ENCODE assay signal across 8 mouse cellular contexts in the genomic region with DNA sequence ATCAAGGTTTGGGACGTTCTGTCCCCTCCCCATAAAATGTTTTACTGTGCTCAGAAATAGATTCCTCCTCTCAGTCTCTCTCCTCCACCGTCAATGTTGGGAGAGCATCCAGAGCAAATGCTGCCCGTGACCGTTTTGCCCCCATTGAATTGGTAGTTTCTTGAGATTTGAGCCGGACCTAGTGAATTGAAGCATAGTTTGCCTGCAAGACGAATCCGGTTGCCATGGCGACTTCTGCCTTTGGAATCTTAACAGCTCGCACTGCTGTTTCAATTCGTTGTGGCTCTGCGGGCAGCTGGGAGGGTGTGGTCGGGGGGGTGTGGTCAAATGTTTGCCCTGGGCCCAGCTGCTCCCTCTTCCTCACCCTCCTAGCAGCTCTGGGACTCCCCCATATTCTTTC. TPM values are rescaled to one million over a fixed set of nuclear protein-coding genes. Genes with fewer than 3 reads are reported as not detected.
DNase-seq lines count a peak whose midpoint lies in the region; ATAC-seq and TF ChIP-seq lines count a peak whose summit lies in the region.

No protein-coding gene starts in this region.

- no peaks in the 10 kb centered on the region for H3K27me3 ChIP-seq in erythroblast, embryonic 14.5 days (ENCODE audit: control insufficient read depth)
- H3K27me3 ChIP-seq in heart, embryonic 11.5 days (ENCODE audit: control insufficient read depth, insufficient read depth, low read length), result no peaks in the 10 kb centered on the region
- H3K27me3 ChIP-seq in kidney, embryonic 15.5 days, result peaks cover 3% of the 10 kb centered on the region; the same call in 1 of the 2 replicates
- H3K27me3 ChIP-seq in liver, embryonic 11.5 days (replicated peaks; ENCODE audit: control insufficient read depth, insufficient read depth, low read length), result no peaks in the 10 kb centered on the region
- peaks cover 10% of the 10 kb centered on the region for H3K27me3 ChIP-seq in myocyte (ENCODE audit: control insufficient read depth, insufficient read depth, insufficient read length)
- H3K27me3 ChIP-seq in stomach, embryonic 15.5 days (replicated peaks), result no peaks in the 10 kb centered on the region

- DNase-seq in B cell, adult 2 months, result peak; percentile 15 to 25
- DNase-seq in liver, embryonic 11.5 days (ENCODE audit: low spot score), result peak; percentile 75

- H3ac ChIP-seq in myocyte (ENCODE audit: control insufficient read depth, insufficient read length), result peak overlapping the region; percentile 50

- no peaks in the 10 kb centered on the region; the same call in 1 of the 2 replicates for H3K4me1 ChIP-seq in bone marrow, adult 2 months (ENCODE audit: control insufficient read depth, insufficient read depth, low read length)
- H3K4me1 ChIP-seq in erythroblast, embryonic 14.5 days (ENCODE audit: control insufficient read depth), result peaks cover 65% of the 10 kb centered on the region
- peaks cover 39% of the 10 kb centered on the region for H3K4me1 ChIP-seq in heart, embryonic 11.5 days (ENCODE audit: control insufficient read depth, insufficient read depth, low read length)
- H3K4me1 ChIP-seq in kidney, embryonic 15.5 days, result peaks cover 20% of the 10 kb centered on the region
- H3K4me1 ChIP-seq in liver, embryonic 11.5 days (replicated peaks; ENCODE audit: control insufficient read depth, insufficient read depth, low read length), result peaks cover 39% of the 10 kb centered on the region
- H3K4me1 ChIP-seq in stomach, embryonic 15.5 days, result peaks cover 16% of the 10 kb centered on the region; the same call in 1 of the 2 replicates

- peaks cover 57% of the 10 kb centered on the region for H3K79me2 ChIP-seq in myocyte (ENCODE audit: control insufficient read depth, insufficient read depth)

- H3K4me3 ChIP-seq in bone marrow, adult 2 months (replicated peaks; ENCODE audit: control insufficient read depth, low read depth, low read length), result peak overlapping the region; percentile 95
- H3K4me3 ChIP-seq in erythroblast, embryonic 14.5 days (replicated peaks), result peak overlapping the region; percentile 78
- peak overlapping the region; percentile 89 for H3K4me3 ChIP-seq in heart, embryonic 11.5 days (ENCODE audit: low read depth, low read length)
- H3K4me3 ChIP-seq in kidney, embryonic 15.5 days (replicated peaks), result peak overlapping the region; percentile 91
- H3K4me3 ChIP-seq in liver, embryonic 11.5 days (ENCODE audit: low read depth, low read length), result peak overlapping the region; percentile 94
- H3K4me3 ChIP-seq in myocyte, result peak overlapping the region; percentile 89
- H3K4me3 ChIP-seq in stomach, embryonic 15.5 days (replicated peaks), result peak overlapping the region; percentile 89

- H3K4me2 ChIP-seq in heart, embryonic 11.5 days, result peak overlapping the region; percentile 92
- peak overlapping the region; percentile 78 for H3K4me2 ChIP-seq in kidney, embryonic 15.5 days
- peak overlapping the region; percentile 81 for H3K4me2 ChIP-seq in liver, embryonic 11.5 days
- peak overlapping the region; percentile 93 for H3K4me2 ChIP-seq in myocyte (ENCODE audit: low read depth)
- peak overlapping the region; percentile 92 for H3K4me2 ChIP-seq in stomach, embryonic 15.5 days

- H3K36me3 ChIP-seq in erythroblast, embryonic 14.5 days (ENCODE audit: control insufficient read depth), result peaks cover 25% of the 10 kb centered on the region
- no peaks in the 10 kb centered on the region for H3K36me3 ChIP-seq in heart, embryonic 11.5 days (ENCODE audit: control insufficient read depth, insufficient read depth, low read length)
- no peaks in the 10 kb centered on the region for H3K36me3 ChIP-seq in kidney, embryonic 15.5 days
- H3K36me3 ChIP-seq in liver, embryonic 11.5 days (ENCODE audit: control insufficient read depth, insufficient read depth, low read length), result no peaks in the 10 kb centered on the region
- H3K36me3 ChIP-seq in myocyte (ENCODE audit: control insufficient read depth, insufficient read depth), result no peaks in the 10 kb centered on the region
- no peaks in the 10 kb centered on the region for H3K36me3 ChIP-seq in stomach, embryonic 15.5 days

- no peaks in the 10 kb centered on the region for H3K9me3 ChIP-seq in erythroblast, embryonic 14.5 days (ENCODE audit: control insufficient read depth, low read length)
- H3K9me3 ChIP-seq in heart, embryonic 11.5 days (replicated peaks; ENCODE audit: control insufficient read depth, low read length), result no peaks in the 10 kb centered on the region
- H3K9me3 ChIP-seq in kidney, embryonic 15.5 days (replicated peaks), result no peaks in the 10 kb centered on the region
- H3K9me3 ChIP-seq in liver, embryonic 11.5 days (ENCODE audit: control insufficient read depth, low read length), result no peaks in the 10 kb centered on the region
- H3K9me3 ChIP-seq in stomach, embryonic 15.5 days, result no peaks in the 10 kb centered on the region

- H3K27ac ChIP-seq in bone marrow, adult 2 months (ENCODE audit: control insufficient read depth, insufficient read depth, low read depth, low read length, poor library complexity), result peak overlapping the region; percentile 16; the same call in 1 of the 2 replicates
- H3K27ac ChIP-seq in heart, embryonic 11.5 days (ENCODE audit: low read depth, low read length), result peak overlapping the region; percentile 93
- H3K27ac ChIP-seq in kidney, embryonic 15.5 days, result no peak overlapping the region
- peak overlapping the region; percentile 91 for H3K27ac ChIP-seq in liver, embryonic 11.5 days (ENCODE audit: low read depth, low read length)
- H3K27ac ChIP-seq in stomach, embryonic 15.5 days, result peak overlapping the region; percentile 97

- no peak for TF ChIP-seq POLR2A in bone marrow, adult 2 months (IDR thresholded peaks at IDR 0.05; ENCODE audit: borderline replicate concordance, control insufficient read depth, low read depth, low read length)
- TF ChIP-seq POLR2A in myocyte (IDR thresholded peaks at IDR 0.05; ENCODE audit: insufficient read length, low read depth), result no peak

- ATAC-seq in heart, embryonic 11.5 days (replicated peaks; ENCODE audit: insufficient number of reproducible peaks, low FRiP score, low TSS enrichment), result no peak
- ATAC-seq in kidney, embryonic 15.5 days (replicated peaks; ENCODE audit: low FRiP score), result no peak
- ATAC-seq in liver, embryonic 11.5 days (replicated peaks; ENCODE audit: low FRiP score), result 0 out of 2 replicates have a peak, but pooled peaks have one; percentile 25
- no peak for ATAC-seq in stomach, embryonic 15.5 days (ENCODE audit: insufficient read depth, low FRiP score, low read depth)

- no peak for TF ChIP-seq CTCF in bone marrow, adult 2 months (IDR thresholded peaks at IDR 0.05; ENCODE audit: control insufficient read depth, insufficient read depth, low read length)

- H3K9ac ChIP-seq in heart, embryonic 11.5 days (ENCODE audit: low read depth, low read length), result peak overlapping the region; percentile 91
- peak overlapping the region; percentile 78 for H3K9ac ChIP-seq in kidney, embryonic 15.5 days
- peak overlapping the region; percentile 85 for H3K9ac ChIP-seq in liver, embryonic 11.5 days (ENCODE audit: low read depth, low read length)
- no peak overlapping the region for H3K9ac ChIP-seq in stomach, embryonic 15.5 days

- WGBS in bone marrow, adult 2 months, result 3% methylated on average over 12 of the region's 12 CpGs
- under 1% methylated on average over 12 of the region's 12 CpGs for WGBS in heart, embryonic 11.5 days (ENCODE audit: insufficient replicate concordance)
- WGBS in kidney, embryonic 15.5 days, result 0% methylated on average over 12 of the region's 12 CpGs
- WGBS in liver, embryonic 11.5 days, result 1% methylated on average over 12 of the region's 12 CpGs
- WGBS in stomach, embryonic 15.5 days, result under 1% methylated on average over 12 of the region's 12 CpGs

TF ChIP-seq in myocyte, 11 proteins besides CTCF, POLR2A, EP300 and RAD21:
- peak in 1 of 3 experiments; percentile 61 for TF ChIP-seq MYOG (IDR thresholded peaks at IDR 0.05; ENCODE audit: control insufficient read depth in 1 of 3, insufficient read depth in 1 of 3, insufficient read length in 2 of 3, low read depth in 2 of 3)
- TF ChIP-seq MYOD1 (IDR thresholded peaks at IDR 0.05; ENCODE audit: control insufficient read depth in 1 of 3, insufficient read length in 2 of 3, low read depth in 2 of 3), result no peak
- no peak for TF ChIP-seq CEBPB (IDR thresholded peaks at IDR 0.05; ENCODE audit: insufficient read depth, poor library complexity, severe bottlenecking)

RNA-seq across cellular contexts. Expression of a gene that starts 1.3 kb away (rescaled TPM):
- 23.0 and 36.2 TPM in 2 replicates for polyA plus RNA-seq in bone marrow, adult 2 months (2011; ENCODE audit: insufficient read depth, insufficient read length, low replicate concordance, missing spikeins)
- polyA plus RNA-seq in erythroblast, embryonic 14.5 days (2012), result 1.7 and 2.2 TPM in 2 replicates
- 25.7 and 33.0 TPM in 2 replicates for polyA plus RNA-seq in heart, embryonic 11.5 days (2014; fragmentation: Nextera tagmentation; extraction: Ambion mirVana)
- 9.0 and 9.4 TPM in 2 replicates for polyA plus RNA-seq in kidney, embryonic 15.5 days (2015; fragmentation: Nextera tagmentation; extraction: Ambion mirVana)
- polyA plus RNA-seq in liver, embryonic 11.5 days (2014; fragmentation: Nextera tagmentation; extraction: Ambion mirVana), result 15.2 and 16.4 TPM in 2 replicates
- 10.1 TPM for polyA plus RNA-seq in myocyte (2012; fragmentation: generic; extraction: Trizol)
- 9.8 and 10.0 TPM in 2 replicates for polyA plus RNA-seq in stomach, embryonic 15.5 days (2015; fragmentation: Nextera tagmentation; extraction: Ambion mirVana)
